Mouse (Mus musculus) heart, embryonic 13.5 days (tissue): Measurements from ENCODE around the gene Xpnpep2. TPM values are rescaled to one million over a fixed set of nuclear protein-coding genes. Genes with fewer than 3 reads are reported as not detected.

Experiments used
- ATAC-seq: fragments of 200-750 bp; cut with Nextera tagmentation; 2 replicates; pipeline ENCODE4 v1.8.0; 2017; ENCODE audit warnings: moderate TSS enrichment; ENCODE audit not compliant: insufficient number of reproducible peaks, low FRiP score, low TSS enrichment; ENCODE audit errors: extremely low read depth
- H3K27ac ChIP-seq: fragments of 300-500 bp; sonication (generic); replicated peaks from 2 replicates; pipeline ENCODE4 v1.5.1; 2015; ENCODE audit warnings: moderate library complexity, mild to moderate bottlenecking, inconsistent platforms
- H3K27me3 ChIP-seq: fragments of 300-500 bp; sonication (generic); replicated peaks from 2 replicates; pipeline ENCODE4 v1.6.1; 2015; ENCODE audit warnings: mild to moderate bottlenecking, inconsistent platforms
- H3K36me3 ChIP-seq: fragments of 300-500 bp; sonication (generic); 2 replicates; pipeline ENCODE4 v1.6.1; 2015; ENCODE audit warnings: mild to moderate bottlenecking, inconsistent platforms
- H3K4me1 ChIP-seq: fragments of 300-500 bp; sonication (generic); 2 replicates; pipeline ENCODE4 v1.6.1; 2015; ENCODE audit warnings: inconsistent platforms
- H3K4me2 ChIP-seq: fragments of 300-500 bp; sonication (generic); 2 replicates; pipeline ENCODE4 v1.6.1; 2015; ENCODE audit warnings: inconsistent platforms, mild to moderate bottlenecking, moderate library complexity
- H3K4me3 ChIP-seq: fragments of 300-500 bp; sonication (generic); 2 replicates; pipeline ENCODE4 v1.5.1; 2015; ENCODE audit warnings: moderate library complexity, mild to moderate bottlenecking, inconsistent platforms
- H3K9ac ChIP-seq: fragments of 300-500 bp; sonication (generic); 2 replicates; pipeline ENCODE4 v1.6.1; 2015; ENCODE audit warnings: inconsistent platforms, mild to moderate bottlenecking, moderate library complexity
- H3K9me3 ChIP-seq: fragments of 300-500 bp; sonication (generic); 2 replicates; pipeline ENCODE4 v1.6.1; 2016; ENCODE audit warnings: inconsistent platforms
- WGBS: fragments of 180-500 bp; shearing (Covaris S2); methylation state at CpG from one replicate; pipeline ENCODE4 v1.1.7; 2015; ENCODE audit warnings: mixed read lengths; 5-methylcytosine and 5-hydroxymethylcytosine counted together
- polyA plus RNA-seq: library from polyadenylated mRNA; unstranded; fragments of >200 nt; fragmentation: Nextera tagmentation; extraction: Ambion mirVana; gene quantifications from 2 replicates; pipeline ENCODE4 v1.2.1, GENCODE M21; 2015

Xpnpep2 gene
- 0.29 and 0.47 TPM in 2 replicates for polyA plus RNA-seq

DNA sequence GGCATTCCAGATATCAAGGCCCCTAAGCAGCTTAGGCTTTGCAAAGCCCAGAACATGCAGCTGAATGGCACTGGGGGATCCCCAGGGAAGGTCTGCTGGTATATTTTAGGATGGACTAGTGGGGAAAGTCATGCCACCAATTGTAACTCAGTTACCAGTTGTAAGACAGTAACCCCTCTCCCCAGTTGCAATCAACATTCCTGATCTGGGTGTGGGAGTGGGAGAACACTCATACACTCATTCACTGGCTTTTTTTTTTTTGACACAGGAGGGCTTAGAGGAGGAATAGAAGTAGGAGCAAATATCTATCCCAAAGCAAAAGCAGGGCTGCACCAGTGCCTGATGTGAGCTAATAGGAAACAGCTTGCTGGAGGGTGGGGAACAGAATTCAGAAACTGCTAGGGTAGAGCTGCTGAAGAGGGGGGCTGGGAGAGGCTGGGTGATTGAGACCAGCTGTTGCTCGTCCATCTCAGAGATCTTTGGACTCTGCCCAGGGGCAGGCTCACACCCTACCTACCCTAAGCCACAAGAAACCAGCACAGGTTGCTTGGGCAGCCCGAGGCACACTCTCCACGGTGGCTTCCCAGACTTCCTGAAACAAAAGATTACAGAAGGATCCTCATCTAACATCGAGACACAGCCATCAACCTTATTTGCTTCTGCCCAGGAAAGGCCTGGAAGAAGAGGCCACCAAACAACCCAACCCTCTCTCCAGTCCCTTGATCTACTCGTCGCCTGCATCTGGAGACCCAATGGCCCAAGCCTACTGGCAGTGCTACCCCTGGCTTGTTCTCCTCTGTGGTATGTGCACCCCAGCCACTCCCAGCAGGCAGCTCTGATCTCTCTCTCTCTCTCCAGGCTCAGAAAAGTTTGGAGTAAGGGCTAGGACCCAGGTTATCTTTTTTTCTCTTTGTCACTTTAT is at the start of gene Xpnpep2:
TSS of gene Xpnpep2 (plus strand) at position 332 of the 922 bp plus-strand sequence.
- ATAC-seq = no peak
- Histone ChIP-seq H3K9ac (no peak within 1 kb of the TSS), H3K27ac (no peak within 1 kb of the TSS), H3K9me3 (no peaks in the 10 kb centered on the region), H3K36me3 (no peaks in the 10 kb centered on the region), H3K4me3 (no peak within 1 kb of the TSS), H3K27me3 (peaks cover 26% of the 10 kb centered on the region), H3K4me2 (no peak within 1 kb of the TSS), H3K4me1 (no peaks in the 10 kb centered on the region)
- WGBS = 45% methylated on average over 6 of the region's 6 CpGs

DNA sequence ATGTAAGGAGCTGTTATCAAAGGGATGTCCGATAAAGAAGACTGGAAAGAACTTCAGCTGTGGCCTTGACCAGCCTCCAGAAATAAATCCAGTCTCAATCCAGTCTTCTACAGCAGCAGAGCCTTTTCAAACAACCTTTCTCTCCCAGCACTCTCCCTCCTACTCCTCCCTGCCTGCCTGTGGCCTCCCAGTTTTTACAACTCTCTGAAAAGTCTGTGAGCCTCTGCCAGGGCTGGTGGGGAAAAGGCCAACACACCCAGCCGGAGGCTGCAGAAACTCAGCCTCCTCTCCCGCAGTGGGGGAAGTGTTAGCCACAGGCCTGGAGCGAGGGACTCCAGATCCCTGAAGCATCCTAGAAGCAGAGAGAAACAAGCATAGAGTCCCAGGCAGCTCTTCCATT is 46.0 kb upstream of the Xpnpep2 start:
- H3K27ac ChIP-seq = no peak overlapping the region
- H3K9ac ChIP-seq = no peak overlapping the region
- 51% methylated on average over 4 of the region's 4 CpGs for WGBS
- H3K4me2 ChIP-seq = no peak overlapping the region
- H3K36me3 ChIP-seq = no peaks in the 10 kb centered on the region
- H3K4me3 ChIP-seq = no peak overlapping the region
- 0 out of 2 replicates have a peak, but pooled peaks cover 17% of the 10 kb centered on the region for H3K27me3 ChIP-seq
- no peaks in the 10 kb centered on the region for H3K4me1 ChIP-seq
- ATAC-seq = no peak
- no peaks in the 10 kb centered on the region for H3K9me3 ChIP-seq

DNA sequence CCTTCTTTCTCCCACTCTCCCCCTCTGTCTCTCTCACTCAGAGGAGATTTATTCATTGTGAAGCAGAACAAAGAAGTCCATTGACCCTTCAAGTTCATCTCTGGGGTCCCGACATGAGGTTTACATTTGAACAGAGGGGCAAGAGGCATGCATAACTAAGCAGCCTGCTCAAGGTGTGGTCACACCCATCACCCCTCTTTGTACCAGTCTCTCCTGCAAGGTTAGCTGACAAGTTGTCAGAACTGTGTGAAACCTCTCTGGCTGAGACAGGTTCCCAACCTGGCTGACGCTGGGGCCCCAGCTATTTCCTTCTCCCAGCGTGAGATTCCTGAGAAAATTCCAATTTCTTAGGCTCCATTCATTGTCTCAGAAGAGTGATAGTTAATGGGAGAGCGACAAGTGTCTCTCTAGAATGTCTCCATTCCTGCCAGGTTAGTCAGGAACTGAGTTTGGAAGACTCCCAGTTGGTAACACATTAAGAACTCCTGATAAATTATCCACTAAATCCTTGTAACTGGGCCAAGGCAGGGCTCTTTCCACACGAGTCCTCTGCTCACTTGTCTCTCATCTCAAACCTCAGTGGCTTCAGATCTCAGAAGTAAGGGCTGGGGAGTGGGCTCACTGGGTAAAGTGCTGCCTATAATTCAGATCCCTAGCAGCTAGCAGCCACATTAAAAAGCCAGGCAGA is 44.2 kb upstream of the Xpnpep2 start:
- H3K4me1 ChIP-seq = no peaks in the 10 kb centered on the region
- no peak for ATAC-seq
- peaks cover 10% of the 10 kb centered on the region; the same call in 1 of the 2 replicates for H3K27me3 ChIP-seq
- H3K4me2 ChIP-seq = no peak overlapping the region
- no peaks in the 10 kb centered on the region for H3K9me3 ChIP-seq
- no peak overlapping the region for H3K9ac ChIP-seq
- H3K36me3 ChIP-seq = no peaks in the 10 kb centered on the region
- no peak overlapping the region for H3K27ac ChIP-seq
- WGBS = 37% methylated on average over 5 of the region's 5 CpGs
- no peak overlapping the region for H3K4me3 ChIP-seq

DNA sequence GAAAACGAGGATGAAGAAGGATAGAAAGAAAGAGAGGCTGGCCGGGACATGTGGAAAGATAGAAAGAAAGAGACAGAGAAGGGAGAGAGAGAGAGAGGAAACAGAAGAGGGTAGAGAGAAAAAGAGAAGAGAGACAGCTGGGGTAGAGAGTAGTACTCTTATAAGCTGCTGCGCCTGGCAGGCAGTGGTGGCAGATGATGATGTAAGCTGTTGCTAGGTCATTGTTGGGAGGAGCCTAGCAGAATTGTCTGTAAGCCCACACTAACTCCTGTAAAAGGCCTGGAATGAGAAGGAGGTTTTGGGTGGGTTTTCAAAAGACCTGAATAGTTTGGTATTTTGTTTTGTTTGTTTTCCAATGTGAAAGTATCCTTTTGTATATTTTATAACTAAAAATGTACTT is 41.6 kb upstream of the Xpnpep2 start:
- Histone ChIP-seq H3K27ac (no peak overlapping the region), H3K27me3 (peaks cover 19% of the 10 kb centered on the region), H3K36me3 (no peaks in the 10 kb centered on the region), H3K4me2 (no peak overlapping the region), H3K4me1 (no peaks in the 10 kb centered on the region), H3K9ac (no peak overlapping the region), H3K4me3 (no peak overlapping the region), H3K9me3 (no peaks in the 10 kb centered on the region)
- 63% methylated on average over 3 of the region's 3 CpGs for WGBS
- ATAC-seq = no peak

DNA sequence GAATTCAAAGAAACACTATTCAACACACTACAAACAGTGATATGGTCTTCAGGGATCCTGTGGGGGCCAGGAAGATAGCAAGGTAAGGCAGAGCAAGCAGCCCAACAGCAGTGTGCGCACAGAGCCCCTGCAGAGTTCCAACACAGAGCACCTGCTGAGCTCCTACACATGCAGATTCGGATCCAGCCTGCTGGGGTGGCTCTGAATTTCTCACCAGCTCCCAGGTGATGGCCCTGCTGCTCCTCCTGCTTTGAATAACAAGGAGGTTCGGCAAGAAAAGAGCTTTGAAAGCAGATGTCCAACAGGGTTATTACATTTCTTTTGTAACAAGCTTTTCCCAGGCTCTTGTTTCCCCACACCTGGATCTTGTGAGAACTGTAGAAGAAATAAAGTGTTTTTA is 36.6 kb upstream of the Xpnpep2 start:
- 27% methylated on average over 3 of the region's 3 CpGs for WGBS
- Histone ChIP-seq H3K4me3 (no peak overlapping the region), H3K36me3 (no peaks in the 10 kb centered on the region), H3K27ac (no peak overlapping the region), H3K9ac (no peak overlapping the region), H3K27me3 (peaks cover 26% of the 10 kb centered on the region), H3K9me3 (no peaks in the 10 kb centered on the region), H3K4me2 (no peak overlapping the region), H3K4me1 (no peaks in the 10 kb centered on the region)
- ATAC-seq = no peak

DNA sequence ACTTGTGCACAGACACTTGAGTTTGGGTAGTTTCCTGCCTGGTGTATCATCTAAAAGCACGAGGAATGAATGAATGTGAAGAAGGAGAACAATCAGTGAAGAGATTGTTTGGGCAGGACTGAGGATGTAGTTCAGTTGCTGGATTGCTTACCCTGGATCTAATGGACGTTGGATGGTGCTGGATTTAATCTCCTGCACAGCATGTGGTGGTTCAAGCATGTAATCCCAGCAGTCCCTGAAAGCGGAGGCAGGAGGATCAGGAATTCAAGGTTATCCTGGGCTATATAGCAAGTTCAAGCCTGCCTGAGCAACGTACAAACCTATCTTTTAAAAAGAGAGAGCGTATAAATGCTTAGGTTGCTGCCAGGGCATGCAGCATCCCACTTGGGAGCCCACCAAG is 36.1 kb upstream of the Xpnpep2 start:
- no peak overlapping the region for H3K9ac ChIP-seq
- no peaks in the 10 kb centered on the region for H3K4me1 ChIP-seq
- H3K36me3 ChIP-seq = no peaks in the 10 kb centered on the region
- no peaks in the 10 kb centered on the region for H3K9me3 ChIP-seq
- no peak for ATAC-seq
- WGBS = 28% methylated on average over 5 of the region's 5 CpGs
- no peak overlapping the region for H3K4me3 ChIP-seq
- no peak overlapping the region for H3K4me2 ChIP-seq
- peaks cover 26% of the 10 kb centered on the region for H3K27me3 ChIP-seq
- no peak overlapping the region for H3K27ac ChIP-seq

DNA sequence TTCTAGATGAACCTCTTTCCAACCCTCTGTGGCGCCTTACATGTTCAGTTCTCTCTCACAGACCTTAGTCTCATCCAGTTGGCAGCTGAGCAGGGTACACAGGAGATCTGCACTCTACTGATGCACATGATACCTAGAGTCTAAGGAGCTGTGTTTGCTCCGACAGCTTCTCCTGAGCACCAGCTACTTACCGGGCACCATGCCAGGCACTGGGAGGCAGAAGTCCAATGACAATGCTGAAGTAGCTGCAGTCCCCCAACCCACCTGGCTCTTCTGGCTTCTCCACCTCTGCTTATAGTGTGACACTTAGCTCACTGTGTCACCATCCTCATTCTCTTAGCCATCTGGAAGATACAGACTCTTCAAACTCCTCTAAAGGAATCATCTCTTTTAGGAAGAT is 33.8 kb upstream of the Xpnpep2 start:
- no peaks in the 10 kb centered on the region for H3K4me1 ChIP-seq
- H3K36me3 ChIP-seq = no peaks in the 10 kb centered on the region
- H3K27ac ChIP-seq = no peak overlapping the region
- no peaks in the 10 kb centered on the region for H3K9me3 ChIP-seq
- peaks cover 30% of the 10 kb centered on the region for H3K27me3 ChIP-seq
- no peak overlapping the region for H3K4me3 ChIP-seq
- 63% methylated on average over 3 of the region's 3 CpGs for WGBS
- ATAC-seq = no peak
- no peak overlapping the region for H3K4me2 ChIP-seq
- H3K9ac ChIP-seq = no peak overlapping the region

DNA sequence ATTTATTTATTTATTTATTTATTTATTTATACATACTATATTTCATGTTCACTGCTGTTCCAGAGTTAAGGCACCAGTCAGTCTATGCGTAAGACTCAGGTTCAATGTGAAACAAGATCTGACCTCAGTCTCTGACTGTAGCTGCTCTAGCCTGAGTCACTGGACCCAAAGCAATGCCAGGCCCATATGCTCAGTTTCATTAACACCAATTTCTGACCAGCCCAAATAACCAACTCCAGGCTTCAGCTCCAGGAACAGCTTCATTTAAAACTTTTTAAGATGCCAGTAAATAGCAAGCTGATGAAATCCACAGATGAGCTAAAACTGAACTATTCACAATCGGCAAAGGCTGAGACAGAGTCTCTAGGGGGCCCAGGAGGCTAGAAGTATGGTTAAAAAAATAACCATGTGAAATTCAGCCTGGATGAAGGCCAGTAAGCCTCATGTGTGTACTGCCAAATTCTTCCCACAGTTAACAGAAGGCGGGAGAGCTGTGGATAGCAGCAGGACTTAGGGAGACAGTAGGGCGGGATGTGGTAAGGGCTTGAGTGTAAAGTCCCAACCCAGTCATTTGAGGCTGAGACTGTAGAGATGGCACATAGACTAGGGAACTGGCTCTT is 31.6 kb upstream of the Xpnpep2 start:
- no peaks in the 10 kb centered on the region for H3K4me1 ChIP-seq
- H3K9me3 ChIP-seq = no peaks in the 10 kb centered on the region
- no peak for ATAC-seq
- no peak overlapping the region for H3K4me3 ChIP-seq
- H3K27ac ChIP-seq = no peak overlapping the region
- H3K27me3 ChIP-seq = peaks cover 21% of the 10 kb centered on the region
- no peaks in the 10 kb centered on the region for H3K36me3 ChIP-seq
- no peak overlapping the region for H3K9ac ChIP-seq
- H3K4me2 ChIP-seq = no peak overlapping the region
- 75% methylated on average over 4 of the region's 4 CpGs for WGBS

DNA sequence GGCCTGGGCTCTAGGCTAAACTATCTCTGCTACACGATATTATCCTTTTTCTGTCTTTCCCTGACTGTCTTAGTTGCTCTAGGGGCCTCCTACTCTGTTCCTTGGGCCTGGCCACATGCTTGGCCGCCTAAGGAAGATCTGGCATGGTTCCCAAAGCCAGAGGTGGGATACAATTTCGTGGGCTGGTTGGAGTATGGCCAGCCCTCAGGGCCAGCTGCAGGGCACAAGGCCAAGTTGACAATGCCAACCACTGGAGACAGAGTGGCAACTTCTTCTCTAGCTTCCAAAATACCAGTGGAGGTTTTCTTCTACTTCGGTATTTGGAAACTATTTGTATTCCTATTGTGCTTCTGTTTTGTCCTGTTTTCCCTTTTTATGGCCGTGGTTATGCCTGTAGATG is 26.2 kb upstream of the Xpnpep2 start:
- WGBS = 61% methylated on average over 5 of the region's 5 CpGs

DNA sequence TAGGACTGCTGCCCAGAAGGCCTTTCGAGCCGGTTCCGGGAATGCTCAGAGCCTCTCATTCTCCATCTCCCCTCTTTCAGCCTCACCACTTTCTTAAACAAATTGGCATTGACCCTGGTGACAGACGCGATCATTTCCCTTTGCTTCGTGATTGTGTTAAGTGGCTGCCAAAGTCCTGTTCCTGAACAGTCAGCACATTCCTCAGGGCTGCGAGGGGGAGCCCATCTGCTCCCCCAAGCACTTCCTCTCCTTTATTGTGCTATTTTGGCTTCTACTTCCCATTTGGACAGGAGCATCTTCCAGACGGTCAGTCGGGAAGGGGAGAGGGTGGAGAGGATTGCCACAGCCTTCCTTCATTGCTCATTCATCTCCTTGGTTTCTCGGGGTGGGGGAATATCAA is 16.4 kb upstream of the Xpnpep2 start:
- WGBS = 31% methylated on average over 10 of the region's 10 CpGs

More for the DNA sequence above, 26.2 kb upstream of the Xpnpep2 start:
- Histone ChIP-seq H3K27me3 (peaks cover 8% of the 10 kb centered on the region), H3K4me1 (no peaks in the 10 kb centered on the region), H3K9ac (no peak overlapping the region), H3K4me2 (no peak overlapping the region), H3K27ac (no peak overlapping the region), H3K4me3 (no peak overlapping the region), H3K36me3 (no peaks in the 10 kb centered on the region), H3K9me3 (no peaks in the 10 kb centered on the region)
- no peak for ATAC-seq

DNA sequence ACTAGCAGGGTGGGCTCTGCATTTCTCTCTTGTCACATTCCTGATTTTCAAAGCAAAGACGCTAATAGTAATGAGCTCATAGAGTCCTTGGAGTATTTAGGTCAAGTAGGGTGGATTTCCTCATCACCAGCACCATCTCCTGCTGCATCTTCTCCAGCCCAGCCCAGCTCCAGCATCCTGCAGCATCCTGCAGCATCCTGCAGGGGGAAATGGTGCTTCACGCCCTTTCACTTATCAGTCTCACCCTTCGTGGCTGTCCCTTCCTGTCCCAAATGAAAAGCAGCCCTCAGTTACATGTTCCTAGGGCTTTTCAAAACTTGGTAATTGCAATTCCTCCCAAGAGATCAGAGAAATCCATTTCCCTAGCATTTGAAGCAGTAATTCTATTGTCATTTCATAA is 15.0 kb upstream of the Xpnpep2 start:
- no peak overlapping the region for H3K27ac ChIP-seq
- H3K36me3 ChIP-seq = no peaks in the 10 kb centered on the region
- H3K9ac ChIP-seq = no peak overlapping the region
- no peak for ATAC-seq
- 30% methylated on average over 3 of the region's 3 CpGs for WGBS
- no peaks in the 10 kb centered on the region for H3K4me1 ChIP-seq
- H3K4me3 ChIP-seq = no peak overlapping the region
- H3K27me3 ChIP-seq = peaks cover 25% of the 10 kb centered on the region
- H3K4me2 ChIP-seq = no peak overlapping the region
- no peaks in the 10 kb centered on the region for H3K9me3 ChIP-seq

More for the DNA sequence above, 16.4 kb upstream of the Xpnpep2 start:
- H3K27ac ChIP-seq = no peak overlapping the region
- H3K9me3 ChIP-seq = no peaks in the 10 kb centered on the region
- no peak overlapping the region for H3K4me2 ChIP-seq
- ATAC-seq = no peak
- no peak overlapping the region for H3K4me3 ChIP-seq
- peaks cover 16% of the 10 kb centered on the region for H3K27me3 ChIP-seq
- H3K9ac ChIP-seq = no peak overlapping the region
- H3K4me1 ChIP-seq = no peaks in the 10 kb centered on the region
- no peaks in the 10 kb centered on the region for H3K36me3 ChIP-seq
